Mouse (Mus musculus) MEL (cell line): Measurements from ENCODE around the gene Anapc4.

ENCODE experiments used
- CHD2 ChIP-seq: IDR thresholded peaks from 2 replicates; pipeline ENCODE4 v1.6.1; 2011; ENCODE audit warnings: low read length, improper control_type of control experiment
- MAX ChIP-seq: IDR thresholded peaks from 2 replicates; pipeline ENCODE4 v1.6.1; 2011; ENCODE audit warnings: low read length, improper control_type of control experiment

GRCm38 (mm10) chr5:52821691-52822090 lies 12.1 kb upstream of the Anapc4 start:
- TF ChIP-seq MAX (no peak), CHD2 (no peak)
